Mouse (Mus musculus) gastrocnemius, postnatal 4 days (tissue): ENCODE measurements around the gene Gm8257. TPM values are rescaled to one million over a fixed set of nuclear protein-coding genes. Genes with fewer than 3 reads are reported as not detected.
"Not testable (repeated sequence)": the region's sequence is repeated elsewhere in the genome, so short reads cannot be mapped to it uniquely, and the experiment has no call there.

Experiments
- DNase-seq, 2 experiments: peaks; one replicate each; pipeline ENCODE4 v3.0.0; 2021 to 2022; ENCODE audit warnings: low spot score in 2 of 2, mixed read lengths in 2 of 2
- long read RNA-seq, 2 experiments: library from polyadenylated mRNA; stranded (forward); transcript quantifications; one replicate each; pipeline ENCODE4 v2.0.0; 2021
- total RNA-seq, 2 experiments: library from RNA; stranded (reverse); gene quantifications; 2 replicates each; pipeline ENCODE4 v1.2.3; 2021

The Gm8257 gene
- not detected for total RNA-seq
- long read RNA-seq, experiment 1 = 0 reads
- long read RNA-seq, experiment 2 = 0 reads

DNA sequence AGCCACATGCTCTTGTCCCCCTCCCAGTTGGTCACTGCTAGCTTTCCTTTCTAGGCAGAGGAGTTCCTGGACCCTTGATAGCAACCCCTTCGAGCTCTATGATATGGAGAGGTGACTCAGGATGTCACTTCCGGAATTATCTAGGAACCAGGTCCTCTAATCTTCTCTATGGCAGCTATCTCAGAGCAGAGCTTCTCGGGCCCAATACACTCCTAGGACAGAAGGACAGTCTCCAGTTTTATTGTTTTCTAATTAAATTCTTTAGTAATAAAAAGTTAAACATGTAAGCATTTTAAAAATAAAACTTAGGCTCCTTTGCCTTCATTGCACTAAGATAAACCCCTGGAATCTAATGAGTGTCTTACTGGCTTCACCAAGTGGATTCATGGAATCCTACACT, at the start of gene Gm8257:
Gene Gm8257 (minus strand): TSS at position 101 of the 400 bp plus-strand sequence.
- not testable (repeated sequence) for DNase-seq

DNA sequence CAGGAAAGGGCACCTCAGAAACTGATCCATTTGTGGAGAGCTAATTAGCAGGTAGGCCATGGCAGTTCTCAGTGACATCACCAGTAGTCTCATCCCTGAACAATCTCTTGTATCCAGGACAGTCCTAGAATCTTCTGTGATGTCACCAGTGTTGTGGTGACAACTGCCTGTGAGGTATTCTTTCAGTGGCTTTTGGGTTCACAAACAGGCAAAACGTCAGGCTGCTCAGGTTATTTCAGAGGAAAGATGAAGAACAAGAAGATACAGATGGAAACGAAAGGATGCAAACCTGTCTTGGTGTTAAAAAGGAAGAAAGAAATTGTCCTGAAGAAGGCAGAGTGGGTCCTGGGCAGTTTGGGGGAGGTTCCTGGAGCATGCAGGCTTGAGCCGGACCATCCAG, 44.0 kb upstream of the Gm8257 start, which contains the start of gene Gm8267:
Gene Gm8267 (minus strand): TSS at position 101 of the 400 bp plus-strand sequence.
- DNase-seq = no peak

DNA sequence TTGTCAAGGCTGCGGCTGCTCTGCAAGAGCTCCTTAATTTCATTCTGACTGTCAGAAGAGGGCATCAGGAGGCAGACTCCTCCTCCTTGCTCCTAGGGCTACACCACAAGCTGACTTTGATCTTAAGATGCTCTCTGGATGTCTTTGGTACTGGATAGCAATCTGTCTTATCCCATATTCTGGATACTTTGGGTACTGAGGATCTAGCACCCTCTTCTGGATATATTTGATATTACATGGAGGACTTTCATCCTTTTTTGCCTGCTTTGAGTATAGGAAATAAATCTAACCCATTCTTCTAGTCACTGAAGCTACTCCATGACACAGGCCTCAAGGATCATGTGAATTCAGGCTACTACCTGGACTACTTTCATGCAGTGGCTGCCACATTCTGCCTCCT, 36.5 kb upstream of the Gm8257 start:
- DNase-seq = not testable (repeated sequence)

DNA sequence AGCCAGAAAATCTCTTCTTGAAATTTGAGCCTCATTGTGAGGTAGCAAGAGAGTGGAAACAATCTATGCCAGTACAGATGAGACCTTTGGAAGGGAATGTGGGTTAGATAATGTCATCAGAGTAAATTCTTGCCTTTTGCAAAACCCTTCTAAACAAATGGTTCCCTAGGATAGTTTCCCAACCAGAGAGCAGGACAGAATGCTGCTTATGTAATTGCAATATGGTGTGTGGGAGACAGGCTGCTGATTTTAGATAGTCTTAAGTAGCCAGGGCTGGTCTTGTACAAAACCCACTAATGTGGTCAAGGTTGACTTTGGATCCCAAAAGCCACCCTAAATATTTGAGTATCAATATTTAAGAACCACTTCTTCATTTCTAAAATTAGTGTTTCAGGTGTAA, 24.5 kb upstream of the Gm8257 start:
- not testable (repeated sequence) for DNase-seq

DNA sequence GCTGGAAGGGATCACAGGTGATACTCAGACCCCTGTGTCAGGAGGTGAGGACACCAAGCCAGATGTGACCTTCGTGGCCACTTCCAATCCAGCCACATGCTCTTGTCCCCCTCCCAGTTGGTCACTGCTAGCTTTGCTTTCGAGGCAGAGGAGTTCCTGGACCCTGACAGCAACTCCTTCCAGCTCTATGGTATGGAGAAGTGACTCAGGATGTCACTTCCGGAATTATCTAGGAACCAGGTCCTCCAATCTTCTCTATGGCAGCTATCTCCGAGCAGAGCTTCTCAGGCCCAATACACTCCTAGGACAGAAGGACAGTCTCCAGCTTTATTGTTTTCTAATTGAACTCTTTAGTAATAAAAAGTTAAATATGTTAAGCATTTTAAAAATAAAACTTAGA, 78.5 kb downstream of the Gm8257 start, which contains the start of gene Gm5624:
Gene Gm5624 (minus strand): TSS at position 202 of the 400 bp plus-strand sequence.
- not testable (repeated sequence) for DNase-seq

Other genes starting within 250 kb of the Gm8257 start
- not detected for gene BC061237, start 214.0 kb downstream of the Gm8257 start, total RNA-seq
- gene Gm17093, start 188.2 kb downstream of the Gm8257 start, total RNA-seq = not detected
- gene Gm8247, start 123.3 kb downstream of the Gm8257 start, total RNA-seq = not detected
- gene Gm5624, start 78.5 kb downstream of the Gm8257 start, total RNA-seq = not detected
- gene Gm8267, start 43.9 kb upstream of the Gm8257 start, total RNA-seq = not detected
- not detected for gene Ptgdr, start 152.9 kb upstream of the Gm8257 start, total RNA-seq